Mouse (Mus musculus) cortical plate, adult 2 months (tissue): ENCODE data around the gene Myl7. TPM values are rescaled to one million over a fixed set of nuclear protein-coding genes. Genes with fewer than 3 reads are reported as not detected.

Experiments
- H3K27ac ChIP-seq: fragments of 200-500 bp; 2 replicates; pipeline ENCODE4 v1.5.1; 2012; ENCODE audit warnings: low read length, control low read depth, inconsistent platforms; ENCODE audit not compliant: insufficient read depth
- H3K4me1 ChIP-seq: fragments of 200-500 bp; 2 replicates; pipeline ENCODE4 v1.6.1; 2011; ENCODE audit warnings: low read length; ENCODE audit not compliant: control insufficient read depth, insufficient read depth
- H3K4me3 ChIP-seq: fragments of 200-500 bp; 2 replicates; pipeline ENCODE4 v1.5.1; 2011; ENCODE audit warnings: mild to moderate bottlenecking, low read length, control low read depth; ENCODE audit not compliant: insufficient read depth
- CTCF ChIP-seq: fragments of 200-500 bp; IDR thresholded peaks from 2 replicates; pipeline ENCODE4 v1.5.1; 2011; ENCODE audit warnings: mild to moderate bottlenecking, control low read depth, low read length; ENCODE audit not compliant: insufficient read depth; ENCODE audit errors: extremely low read depth
- POLR2A ChIP-seq: fragments of 200-500 bp; IDR thresholded peaks from 2 replicates; pipeline ENCODE4 v1.6.1; 2011; ENCODE audit warnings: mild to moderate bottlenecking, low read length, control low read depth; ENCODE audit not compliant: insufficient read depth; ENCODE audit errors: extremely low read depth
- polyA plus RNA-seq: library from polyadenylated mRNA; depleted of rRNA; stranded (reverse); fragments of >200 nt; gene quantifications from 2 replicates; pipeline ENCODE4 v1.2.3, GENCODE M21; 2012; rRNA removed

The Myl7 gene
- polyA plus RNA-seq, 1 experiment = not detected

- Histone ChIP-seq H3K4me3 (no peak overlapping the region), H3K27ac (peak overlapping the region; percentile 84), H3K4me1 (no peaks in the 10 kb centered on the region)
- no peak for TF ChIP-seq POLR2A
- TF ChIP-seq CTCF = no peak
Measured at GRCm38 (mm10) chr11:5855902-5856301, 42.7 kb downstream of the Myl7 start.

- peak overlapping the region; percentile 84; the same call in 1 of the 2 replicates for H3K27ac ChIP-seq
Measured at GRCm38 (mm10) chr11:5855481-5855880, 43.1 kb downstream of the Myl7 start.

DNA sequence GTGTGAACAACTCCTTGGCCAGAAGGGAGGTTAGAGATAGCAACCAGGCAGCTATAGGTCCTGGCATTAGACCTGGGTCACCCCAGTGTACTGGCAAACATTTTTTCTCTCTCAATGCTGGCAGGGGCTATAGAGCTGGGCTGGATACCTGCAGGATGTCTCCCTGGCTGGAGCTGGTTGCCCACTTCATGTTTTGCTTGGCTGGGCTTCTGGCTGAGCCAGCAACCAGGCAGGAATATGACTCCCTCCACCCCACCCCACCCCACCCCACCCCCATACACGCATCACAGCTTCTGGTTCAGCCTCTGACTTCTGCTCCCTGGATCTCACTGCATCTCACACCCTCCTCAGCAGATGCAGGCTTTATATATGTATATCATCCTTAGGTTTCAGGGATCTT lies 46.3 kb downstream of the Myl7 start:
- no peak overlapping the region for H3K27ac ChIP-seq
- no peak overlapping the region for H3K4me3 ChIP-seq
- no peaks in the 10 kb centered on the region; the same call in 1 of the 2 replicates for H3K4me1 ChIP-seq
- TF ChIP-seq CTCF = no peak
- no peak for TF ChIP-seq POLR2A

More at GRCm38 (mm10) chr11:5855481-5855880, 43.1 kb downstream of the Myl7 start:
- no peak overlapping the region for H3K4me3 ChIP-seq
- TF ChIP-seq POLR2A (no peak), CTCF (no peak)
- H3K4me1 ChIP-seq = no peaks in the 10 kb centered on the region

DNA sequence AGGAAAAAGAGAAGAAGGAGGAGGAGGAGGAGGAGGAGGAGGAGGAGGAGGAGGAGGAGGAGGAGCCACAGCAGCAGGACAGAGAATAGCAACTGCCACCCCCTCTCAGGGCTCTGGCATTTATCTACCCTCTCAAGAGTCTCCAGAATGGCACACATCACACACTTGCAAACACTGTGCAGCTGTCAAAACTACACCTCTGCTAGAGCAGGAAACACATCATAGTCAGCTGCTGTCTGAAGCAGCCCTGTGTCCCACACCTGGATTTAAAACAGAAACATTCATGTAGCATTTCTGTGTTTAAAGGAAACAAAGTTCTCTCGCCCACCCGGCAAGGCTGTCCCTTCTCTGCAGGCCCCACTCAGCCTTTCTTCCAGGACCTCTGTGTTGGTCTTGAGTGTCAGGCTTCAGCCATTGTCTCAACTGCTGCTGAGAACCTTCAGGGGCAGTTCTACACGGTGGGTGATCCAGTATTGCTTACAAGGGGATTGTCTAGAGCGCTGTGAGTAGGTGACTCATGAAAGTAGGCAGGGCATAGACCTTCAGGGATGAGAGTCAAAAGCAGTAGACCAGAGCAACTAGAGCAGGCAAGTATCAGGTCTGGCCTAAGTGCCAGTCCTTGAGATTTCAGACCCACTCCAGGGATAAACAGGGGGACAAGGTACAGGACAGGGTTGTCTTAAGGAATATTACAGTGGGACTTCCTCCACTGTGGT lies 47.4 kb downstream of the Myl7 start:
- TF ChIP-seq POLR2A (no peak), CTCF (no peak)
- Histone ChIP-seq H3K4me1 (no peaks in the 10 kb centered on the region; the same call in 1 of the 2 replicates), H3K27ac (no peak overlapping the region), H3K4me3 (no peak overlapping the region)

- H3K4me3 ChIP-seq = no peak overlapping the region
- TF ChIP-seq POLR2A (no peak), CTCF (no peak)
- H3K4me1 ChIP-seq = no peaks in the 10 kb centered on the region; the same call in 1 of the 2 replicates
- H3K27ac ChIP-seq = no peak overlapping the region
Measured at GRCm38 (mm10) chr11:5850452-5850851, 48.1 kb downstream of the Myl7 start.

DNA sequence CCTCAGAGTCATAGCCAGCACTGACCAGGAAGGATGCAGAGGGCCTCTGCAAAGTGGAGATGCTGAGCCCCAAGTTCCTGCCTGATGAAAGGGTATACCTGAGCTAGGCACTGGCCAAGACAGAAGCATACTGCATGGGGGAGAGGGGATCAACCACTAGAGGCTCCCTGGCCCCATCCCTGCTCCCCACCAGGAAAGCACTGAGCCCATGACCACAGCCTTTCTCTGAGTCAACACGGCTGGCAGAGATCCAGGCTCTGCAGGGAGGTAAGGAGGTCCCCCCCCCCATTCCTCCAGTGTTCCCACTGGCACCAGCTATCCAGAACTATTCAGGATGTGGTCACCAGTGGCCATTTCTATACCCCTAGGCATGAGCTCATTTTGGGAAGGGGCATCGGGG lies 49.3 kb downstream of the Myl7 start:
- Histone ChIP-seq H3K4me1 (no peaks in the 10 kb centered on the region; the same call in 1 of the 2 replicates), H3K4me3 (no peak overlapping the region), H3K27ac (no peak overlapping the region)
- no peak for TF ChIP-seq POLR2A
- no peak for TF ChIP-seq CTCF

- TF ChIP-seq CTCF (no peak), POLR2A (no peak)
- no peak overlapping the region for H3K27ac ChIP-seq
- H3K4me3 ChIP-seq = no peak overlapping the region
- no peaks in the 10 kb centered on the region; the same call in 1 of the 2 replicates for H3K4me1 ChIP-seq
Measured at GRCm38 (mm10) chr11:5848741-5849140, 49.8 kb downstream of the Myl7 start.

GRCm38 (mm10) chr11:5846639-5847345 lies 51.8 kb downstream of the Myl7 start:
- no peaks in the 10 kb centered on the region; the same call in 1 of the 2 replicates for H3K4me1 ChIP-seq
- H3K27ac ChIP-seq = no peak overlapping the region
- no peak for TF ChIP-seq POLR2A
- no peak for TF ChIP-seq CTCF
- H3K4me3 ChIP-seq = no peak overlapping the region

Other genes with a start within 250 kb of the Myl7 start
- 96.6 and 109 TPM in 2 replicates for gene Mrps24, start 183.1 kb downstream of the Myl7 start, polyA plus RNA-seq
- 33.0 and 35.1 TPM in 2 replicates for gene Urgcp, start 136.4 kb downstream of the Myl7 start, polyA plus RNA-seq
- gene Dbnl, start 110.3 kb downstream of the Myl7 start, polyA plus RNA-seq = 78.1 and 82.8 TPM in 2 replicates
- gene Pgam2, start 95.0 kb downstream of the Myl7 start, polyA plus RNA-seq = 7.7 and 12.4 TPM in 2 replicates
- gene Polm, start 60.8 kb downstream of the Myl7 start, polyA plus RNA-seq = 10.6 and 11.0 TPM in 2 replicates
- gene Aebp1, start 36.8 kb downstream of the Myl7 start, polyA plus RNA-seq = 11.3 and 14.0 TPM in 2 replicates
- 26.2 and 26.3 TPM in 2 replicates for gene Pold2, start 20.5 kb downstream of the Myl7 start, polyA plus RNA-seq
- gene Gck, start 51.3 kb upstream of the Myl7 start, polyA plus RNA-seq = 0.86 and 1.4 TPM in 2 replicates
- gene Ykt6, start 56.9 kb upstream of the Myl7 start, polyA plus RNA-seq = 64.7 and 65.3 TPM in 2 replicates
- gene Camk2b, start 167.6 kb upstream of the Myl7 start, polyA plus RNA-seq = 499 and 547 TPM in 2 replicates